Mouse (Mus musculus) heart, postnatal 0 days (tissue): ENCODE data around the gene Lif.

Source experiments
- CTCF ChIP-seq: IDR thresholded peaks from 2 replicates; pipeline ENCODE4 v1.5.1; 2016; ENCODE audit warnings: antibody characterized with exemption, control low read depth, low read depth
- EP300 ChIP-seq: IDR thresholded peaks from 2 replicates; pipeline ENCODE4 v1.6.1; 2016; ENCODE audit warnings: antibody characterized with exemption, low read depth

DNA sequence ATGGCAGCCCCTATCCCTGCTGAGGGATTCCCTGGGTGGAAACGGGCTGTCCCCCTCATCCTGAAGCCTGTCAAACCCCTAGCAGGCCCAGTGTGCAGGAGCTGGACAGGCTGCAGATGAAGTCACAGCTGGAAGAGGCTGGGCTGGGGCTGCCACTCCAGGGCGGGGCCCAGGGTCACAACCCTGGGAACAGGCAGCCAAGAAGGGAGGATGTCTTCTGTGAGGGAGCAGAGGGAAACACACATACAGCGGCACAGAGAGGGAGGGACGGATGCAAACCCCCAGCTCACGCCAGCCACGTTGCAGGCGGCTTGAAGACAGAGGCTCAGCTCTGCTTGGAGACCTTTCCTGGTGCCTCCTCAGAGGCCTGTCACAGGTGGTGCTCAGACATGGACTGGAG is 6.7 kb downstream of the Lif start:
- TF ChIP-seq CTCF (no peak), EP300 (no peak)
